Mouse (Mus musculus): Measurements from ENCODE around the gene Mavs. TPM values are rescaled to one million over a fixed set of nuclear protein-coding genes. Genes with fewer than 3 reads are reported as not detected.

Gene Mavs
- polyA plus RNA-seq, 1 experiment from 2014 or later, result 14.7 TPM

- Histone ChIP-seq H3K4me2 (replicated peaks; ENCODE audit: low read depth) (peak overlapping the region; percentile 77), H3K27me3 (ENCODE audit: control insufficient read depth, insufficient read depth, low read length) (no peaks in the 10 kb centered on the region), H3K9me3 (ENCODE audit: control insufficient read depth, low read length) (no peaks in the 10 kb centered on the region), H3K36me3 (ENCODE audit: control insufficient read depth, insufficient read depth, low read length) (no peaks in the 10 kb centered on the region), H3K4me1 (replicated peaks; ENCODE audit: control insufficient read depth, insufficient read depth) (0 out of 2 replicates have a peak, but pooled peaks cover 6% of the 10 kb centered on the region), H3K4me3 (ENCODE audit: low read depth, low read length) (peak overlapping the region; percentile 79), H3K9ac (ENCODE audit: low read length) (peak overlapping the region; percentile 72), H3K27ac (replicated peaks) (peak overlapping the region; percentile 100)
- DNase-seq (ENCODE audit: low spot score) (no peak), ATAC-seq (ENCODE audit: low FRiP score, low TSS enrichment) (peak; percentile 46)
- 6% methylated on average over 10 of the region's 10 CpGs for WGBS
- TF ChIP-seq EP300 (optimal IDR thresholded peaks at IDR 0.05) (no peak), CTCF (IDR thresholded peaks at IDR 0.05; ENCODE audit: low read depth) (no peak)
Measured at GRCm38 (mm10) chr2:131261481-131262212, 27.8 kb downstream of the Mavs start.

GRCm38 (mm10) chr2:131262213-131262672 lies 28.4 kb downstream of the Mavs start, which contains the start of gene Pank2:
Pank2 (plus strand) TSS chr2:131262495.
- H3K9ac ChIP-seq (ENCODE audit: low read length), result peak within 1 kb of the TSS; percentile 91
- H3K4me1 ChIP-seq (replicated peaks; ENCODE audit: control insufficient read depth, insufficient read depth), result 0 out of 2 replicates have a peak, but pooled peaks cover 6% of the 10 kb centered on the region
- H3K36me3 ChIP-seq (ENCODE audit: control insufficient read depth, insufficient read depth, low read length), result no peaks in the 10 kb centered on the region
- DNase-seq (ENCODE audit: low spot score) (peak; percentile 97), ATAC-seq (ENCODE audit: low FRiP score, low TSS enrichment) (peak; percentile 98)
- peak within 1 kb of the TSS; percentile 77 for H3K4me2 ChIP-seq (replicated peaks; ENCODE audit: low read depth)
- H3K4me3 ChIP-seq (ENCODE audit: low read depth, low read length), result peak within 1 kb of the TSS; percentile 79
- H3K27ac ChIP-seq (replicated peaks), result peak within 1 kb of the TSS; percentile 100
- no peaks in the 10 kb centered on the region for H3K9me3 ChIP-seq (ENCODE audit: control insufficient read depth, low read length)
- H3K27me3 ChIP-seq (ENCODE audit: control insufficient read depth, insufficient read depth, low read length), result no peaks in the 10 kb centered on the region
- under 1% methylated on average over 42 of the region's 49 CpGs for WGBS
- peak; percentile 31; the same call in 1 of the 2 replicates for TF ChIP-seq CTCF (IDR thresholded peaks at IDR 0.05; ENCODE audit: low read depth)
- no peak for TF ChIP-seq EP300 (optimal IDR thresholded peaks at IDR 0.05)

DNA sequence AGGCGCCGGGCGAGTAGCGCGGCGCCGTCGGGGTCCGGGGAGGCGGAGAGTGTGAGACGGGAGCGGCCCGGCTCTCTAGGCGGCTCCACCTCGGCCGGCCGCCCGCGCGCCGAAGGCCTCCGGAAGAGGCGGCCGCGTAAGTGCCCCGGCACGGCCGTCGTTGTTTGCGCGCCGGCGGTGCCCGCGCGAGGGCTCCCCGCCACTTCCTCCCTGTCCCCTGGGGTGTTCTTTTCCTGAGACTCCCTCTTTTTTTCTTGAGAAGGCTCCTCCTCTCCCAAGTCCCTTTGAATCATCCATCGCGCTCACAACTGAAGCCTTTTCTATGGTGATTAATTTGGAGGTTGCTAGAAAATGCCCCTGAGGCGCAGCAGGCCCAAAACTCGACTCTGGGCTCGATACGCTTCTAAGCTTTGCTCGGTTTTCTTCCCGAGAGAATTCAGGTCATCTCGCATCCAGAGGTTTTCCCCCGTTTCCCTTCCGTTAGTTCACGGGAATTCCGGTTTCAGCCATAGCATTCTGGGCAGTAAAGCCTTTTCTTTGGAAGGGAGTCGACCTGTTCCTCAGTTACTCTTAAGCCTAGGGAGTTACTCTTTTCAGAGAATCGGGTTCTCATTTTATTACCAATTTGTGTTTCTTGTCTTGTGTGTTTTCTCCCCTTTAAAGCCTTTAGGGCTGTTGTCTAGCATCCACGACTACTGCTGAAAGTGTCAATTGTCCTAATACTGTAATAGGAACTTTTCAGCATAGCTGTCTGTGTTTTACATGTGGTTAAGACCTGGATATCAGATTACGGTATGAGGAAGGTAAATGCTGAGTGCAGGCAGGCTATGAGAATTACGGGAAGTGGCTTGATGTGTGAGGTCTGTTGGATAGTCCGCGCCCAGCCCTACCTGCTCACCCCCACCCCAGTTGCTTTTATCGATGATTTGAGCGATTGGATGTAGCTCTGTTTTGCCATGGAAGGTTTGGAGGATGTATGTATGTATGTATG lies 29.1 kb downstream of the Mavs start:
- under 1% methylated on average over 44 of the region's 59 CpGs for WGBS
- TF ChIP-seq CTCF (IDR thresholded peaks at IDR 0.05; ENCODE audit: low read depth) (no peak), EP300 (optimal IDR thresholded peaks at IDR 0.05) (no peak)
- H3K4me1 ChIP-seq (replicated peaks; ENCODE audit: control insufficient read depth, insufficient read depth), result 0 out of 2 replicates have a peak, but pooled peaks cover 6% of the 10 kb centered on the region
- peak overlapping the region; percentile 79 for H3K4me3 ChIP-seq (ENCODE audit: low read depth, low read length)
- H3K4me2 ChIP-seq (replicated peaks; ENCODE audit: low read depth), result peak overlapping the region; percentile 62
- ATAC-seq (ENCODE audit: low FRiP score, low TSS enrichment) (peak; percentile 86), DNase-seq (ENCODE audit: low spot score) (peak; percentile 26)
- H3K9ac ChIP-seq (ENCODE audit: low read length), result peak overlapping the region; percentile 91
- H3K9me3 ChIP-seq (ENCODE audit: control insufficient read depth, low read length), result no peaks in the 10 kb centered on the region
- no peaks in the 10 kb centered on the region for H3K27me3 ChIP-seq (ENCODE audit: control insufficient read depth, insufficient read depth, low read length)
- H3K36me3 ChIP-seq (ENCODE audit: control insufficient read depth, insufficient read depth, low read length), result no peaks in the 10 kb centered on the region
- H3K27ac ChIP-seq (replicated peaks), result peak overlapping the region; percentile 100

GRCm38 (mm10) chr2:131264027-131264426 lies 30.2 kb downstream of the Mavs start:
- no peak for ATAC-seq (ENCODE audit: low FRiP score, low TSS enrichment)
- WGBS, result 38% methylated on average over 6 of the region's 6 CpGs
- TF ChIP-seq EP300 (optimal IDR thresholded peaks at IDR 0.05), result no peak
- TF ChIP-seq CTCF (IDR thresholded peaks at IDR 0.05; ENCODE audit: low read depth), result no peak
- H3K4me2 ChIP-seq (replicated peaks; ENCODE audit: low read depth), result peak overlapping the region; percentile 62; the same call in 1 of the 2 replicates
- H3K4me1 ChIP-seq (replicated peaks; ENCODE audit: control insufficient read depth, insufficient read depth), result 0 out of 2 replicates have a peak, but pooled peaks cover 6% of the 10 kb centered on the region
- H3K36me3 ChIP-seq (ENCODE audit: control insufficient read depth, insufficient read depth, low read length), result no peaks in the 10 kb centered on the region
- no peak overlapping the region for H3K27ac ChIP-seq (replicated peaks)
- H3K9ac ChIP-seq (ENCODE audit: low read length), result no peak overlapping the region
- no peak overlapping the region for H3K4me3 ChIP-seq (ENCODE audit: low read depth, low read length)
- H3K9me3 ChIP-seq (ENCODE audit: control insufficient read depth, low read length), result no peaks in the 10 kb centered on the region
- no peaks in the 10 kb centered on the region for H3K27me3 ChIP-seq (ENCODE audit: control insufficient read depth, insufficient read depth, low read length)
- DNase-seq (ENCODE audit: low spot score), result no peak

- TF ChIP-seq EP300 (optimal IDR thresholded peaks at IDR 0.05) (no peak), CTCF (IDR thresholded peaks at IDR 0.05; ENCODE audit: low read depth) (no peak)
- H3K4me3 ChIP-seq (ENCODE audit: low read depth, low read length), result no peak overlapping the region
- no peaks in the 10 kb centered on the region for H3K36me3 ChIP-seq (ENCODE audit: control insufficient read depth, insufficient read depth, low read length)
- H3K9me3 ChIP-seq (ENCODE audit: control insufficient read depth, low read length), result no peaks in the 10 kb centered on the region
- H3K4me2 ChIP-seq (replicated peaks; ENCODE audit: low read depth), result no peak overlapping the region
- WGBS, result 67% methylated on average over 2 of the region's 2 CpGs
- no peak for ATAC-seq (ENCODE audit: low FRiP score, low TSS enrichment)
- no peak overlapping the region for H3K9ac ChIP-seq (ENCODE audit: low read length)
- no peak overlapping the region for H3K27ac ChIP-seq (replicated peaks)
- DNase-seq (ENCODE audit: low spot score), result no peak
- H3K4me1 ChIP-seq (replicated peaks; ENCODE audit: control insufficient read depth, insufficient read depth), result 0 out of 2 replicates have a peak, but pooled peaks cover 6% of the 10 kb centered on the region
- H3K27me3 ChIP-seq (ENCODE audit: control insufficient read depth, insufficient read depth, low read length), result no peaks in the 10 kb centered on the region
Measured at GRCm38 (mm10) chr2:131265056-131265455, 31.2 kb downstream of the Mavs start.
